ENCODE assay signal across 13 mouse cellular contexts in the genomic region with DNA sequence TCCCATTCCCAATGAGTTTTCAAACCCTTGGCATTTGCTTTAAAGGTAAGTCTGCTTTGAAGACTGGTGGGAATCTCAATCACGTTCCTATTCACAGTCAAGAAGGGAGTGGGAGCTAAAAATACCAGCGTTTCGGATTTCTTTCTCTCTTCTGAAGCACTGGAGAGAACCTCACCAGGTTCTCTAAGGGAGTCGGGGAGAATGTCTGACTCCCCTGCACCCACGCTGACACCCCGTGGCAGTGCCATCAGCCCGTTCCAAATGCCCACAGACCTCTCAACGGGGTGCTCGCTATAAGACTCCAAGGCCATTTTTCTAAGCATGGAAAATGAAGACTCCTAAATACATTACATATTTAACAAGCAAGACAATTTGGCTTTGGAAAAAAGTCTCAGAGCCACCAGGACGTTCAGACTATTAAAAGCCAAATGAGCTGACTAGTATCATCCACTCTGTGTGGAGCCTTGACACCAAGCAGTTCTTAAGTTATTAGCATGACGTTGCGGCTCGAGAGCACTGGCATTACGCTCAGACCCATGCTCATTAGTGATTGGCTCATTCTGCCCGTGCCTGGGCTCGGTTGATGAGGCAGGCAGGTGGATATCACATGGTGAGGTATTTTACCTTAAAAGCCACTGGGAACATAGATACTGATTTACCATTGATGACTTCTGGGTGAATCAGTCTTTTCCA.
DNase-seq lines count a peak whose midpoint lies in the region; ATAC-seq lines count a peak whose summit lies in the region.
"Had no signal": no experiment of that assay in that cellular context is flagged by ENCODE, and none has a peak within 500 bp of the region (broad histone marks: within the 10 kb centered on the region; RNA-seq: fewer than 3 reads in every experiment).

No protein-coding gene starts in this region.

- 47% methylated on average over 16 of the region's 16 CpGs for WGBS in heart, embryonic 13.5 days
- WGBS in midbrain, embryonic 16.5 days, result 61% methylated on average over 16 of the region's 16 CpGs
- 78% methylated on average over 16 of the region's 16 CpGs for WGBS in midbrain, embryonic 10.5 days
- 40% methylated on average over 16 of the region's 16 CpGs for WGBS in embryonic facial prominence, embryonic 14.5 days

- H3K27me3 ChIP-seq in heart, embryonic 13.5 days (replicated peaks), result no peaks in the 10 kb centered on the region
- H3K27me3 ChIP-seq in midbrain, embryonic 16.5 days (ENCODE audit: control insufficient read depth, insufficient read depth, low read depth, low read length), result no peaks in the 10 kb centered on the region
- H3K27me3 ChIP-seq in midbrain, embryonic 10.5 days (ENCODE audit: low read depth, poor library complexity, severe bottlenecking), result no peaks in the 10 kb centered on the region
- no peaks in the 10 kb centered on the region for H3K27me3 ChIP-seq in embryonic facial prominence, embryonic 14.5 days (replicated peaks; ENCODE audit: control insufficient read depth, insufficient read depth, low read length)

- H3K4me2 ChIP-seq in heart, embryonic 13.5 days, result peak overlapping the region; percentile 50
- no peak overlapping the region for H3K4me2 ChIP-seq in midbrain, embryonic 16.5 days (ENCODE audit: low read length)
- H3K4me2 ChIP-seq in embryonic facial prominence, embryonic 14.5 days (ENCODE audit: low read depth, low read length), result peak overlapping the region; percentile 18
- H3K4me2 ChIP-seq: hindbrain, embryonic 14.5 days had no signal

- DNase-seq in heart, adult 11 months, result no peak
- DNase-seq in midbrain, embryonic 10.5 days (ENCODE audit: low spot score), result no peak
- peak; percentile 51 for DNase-seq in embryonic facial prominence, embryonic 14.5 days (ENCODE audit: low spot score)
- DNase-seq in right cerebral cortex, postnatal 25 days, result peak; percentile 39
- DNase-seq in thymus, postnatal 25 days, result no peak
- no peak for DNase-seq in gastrocnemius, postnatal 36 days
- DNase-seq: adrenal gland, postnatal 36 days; embryo, embryonic 11 days had no signal

- H3K4me1 ChIP-seq in heart, embryonic 13.5 days, result peaks cover 22% of the 10 kb centered on the region
- H3K4me1 ChIP-seq in midbrain, embryonic 16.5 days (ENCODE audit: control insufficient read depth, insufficient read depth, low read length), result no peaks in the 10 kb centered on the region; the same call in 1 of the 2 replicates
- 0 out of 2 replicates have a peak, but pooled peaks cover 3% of the 10 kb centered on the region for H3K4me1 ChIP-seq in midbrain, embryonic 10.5 days
- peaks cover 13% of the 10 kb centered on the region for H3K4me1 ChIP-seq in embryonic facial prominence, embryonic 14.5 days (ENCODE audit: control insufficient read depth, insufficient read depth, low read length)

- peaks cover 6% of the 10 kb centered on the region; the same call in 1 of the 2 replicates for H3K9me3 ChIP-seq in heart, embryonic 13.5 days
- H3K9me3 ChIP-seq in midbrain, embryonic 16.5 days (replicated peaks; ENCODE audit: control insufficient read depth, low read length, poor library complexity, severe bottlenecking), result no peaks in the 10 kb centered on the region
- H3K9me3 ChIP-seq in midbrain, embryonic 10.5 days (replicated peaks), result no peaks in the 10 kb centered on the region
- no peaks in the 10 kb centered on the region for H3K9me3 ChIP-seq in embryonic facial prominence, embryonic 14.5 days (ENCODE audit: control insufficient read depth, low read length)

- intact Hi-C loops in gastrocnemius, postnatal 36 days (cut with DNase I), result loop anchor here (5.0 kb wide), 1 partner anchor 457 kb away; no protein-coding TSS in a partner anchor

- H3K4me3 ChIP-seq in heart, embryonic 13.5 days, result no peak overlapping the region
- H3K4me3 ChIP-seq in midbrain, embryonic 16.5 days (ENCODE audit: low read depth, low read length), result no peak overlapping the region
- H3K4me3 ChIP-seq in midbrain, embryonic 10.5 days, result no peak overlapping the region
- H3K4me3 ChIP-seq in embryonic facial prominence, embryonic 14.5 days (ENCODE audit: low read depth, low read length), result no peak overlapping the region

- no peaks in the 10 kb centered on the region for H3K36me3 ChIP-seq in heart, embryonic 13.5 days
- no peaks in the 10 kb centered on the region for H3K36me3 ChIP-seq in midbrain, embryonic 16.5 days (ENCODE audit: control insufficient read depth, insufficient read depth, low read length)
- H3K36me3 ChIP-seq in midbrain, embryonic 10.5 days, result no peaks in the 10 kb centered on the region
- no peaks in the 10 kb centered on the region for H3K36me3 ChIP-seq in embryonic facial prominence, embryonic 14.5 days (ENCODE audit: control insufficient read depth, insufficient read depth, low read length)

- H3K27ac ChIP-seq in heart, embryonic 13.5 days (replicated peaks), result peak overlapping the region; percentile 50
- H3K27ac ChIP-seq in midbrain, embryonic 16.5 days (ENCODE audit: low read length), result no peak overlapping the region; the same call in 1 of the 2 replicates
- no peak overlapping the region for H3K27ac ChIP-seq in midbrain, embryonic 10.5 days (replicated peaks)
- H3K27ac ChIP-seq in embryonic facial prominence, embryonic 14.5 days (replicated peaks; ENCODE audit: low read depth, low read length), result no peak overlapping the region
- H3K27ac ChIP-seq: hindbrain, embryonic 14.5 days had no signal

- peak overlapping the region; percentile 47 for H3K9ac ChIP-seq in heart, embryonic 13.5 days
- no peak overlapping the region for H3K9ac ChIP-seq in midbrain, embryonic 16.5 days (ENCODE audit: low read depth, low read length)
- no peak overlapping the region for H3K9ac ChIP-seq in embryonic facial prominence, embryonic 14.5 days (ENCODE audit: low read depth, low read length)
- H3K9ac ChIP-seq: hindbrain, embryonic 14.5 days had no signal

- no peak; the same call in 1 of the 2 replicates for ATAC-seq in heart, embryonic 13.5 days (ENCODE audit: extremely low read depth, insufficient number of reproducible peaks, low FRiP score, low TSS enrichment)
- ATAC-seq in midbrain, embryonic 16.5 days, result peak; percentile 54; the same call in 1 of the 2 replicates
- no peak for ATAC-seq in embryonic facial prominence, embryonic 14.5 days (ENCODE audit: low read depth)
- ATAC-seq: forebrain, embryonic 16.5 days; Patski had no signal

Comparison
In these comparisons a context has a peak if more than half of its experiments do, and no peak if none do; other contexts are left out.
1. DNase-seq: peak in embryonic facial prominence, embryonic 14.5 days (single experiment) and right cerebral cortex, postnatal 25 days (single experiment); none in heart, adult 11 months (single experiment), midbrain, embryonic 10.5 days (single experiment), thymus, postnatal 25 days (single experiment) and gastrocnemius, postnatal 36 days (0 of 2).